ENCODE assay signal across 13 mouse cellular contexts in the genomic region with DNA sequence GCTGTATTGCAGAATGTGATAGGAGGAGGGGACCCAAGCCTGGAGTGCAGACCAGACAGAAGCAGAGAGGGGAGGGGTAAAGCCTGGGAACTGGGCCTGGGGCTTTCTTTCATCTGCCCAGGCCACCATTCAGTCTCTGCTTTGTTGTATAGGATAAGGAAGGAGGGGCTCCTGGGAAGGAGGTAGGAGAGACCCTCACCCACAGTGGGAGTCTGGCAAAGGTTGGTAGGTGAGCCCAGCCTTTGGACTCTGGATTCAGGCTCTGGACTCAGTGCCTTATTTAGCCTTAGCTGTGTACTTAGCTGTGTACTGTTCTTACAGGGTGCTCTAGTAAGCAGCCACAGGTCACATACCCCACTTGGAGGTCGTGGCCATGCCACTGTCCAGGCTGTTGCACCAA. TPM values are rescaled to one million over a fixed set of nuclear protein-coding genes. Genes with fewer than 3 reads are reported as not detected.
DNase-seq lines count a peak whose midpoint lies in the region; ATAC-seq lines count a peak whose summit lies in the region.
"Had no signal": no experiment of that assay in that cellular context is flagged by ENCODE, and none has a peak within 500 bp of the region (broad histone marks: within the 10 kb centered on the region; RNA-seq: fewer than 3 reads in every experiment).

No protein-coding gene starts in this region.

- DNase-seq in kidney, adult 9 months: peak; percentile 63
- peak; percentile 35 for DNase-seq in embryo, embryonic 11 days
- peak; percentile 30 for DNase-seq in hindbrain, embryonic 11.5 days (ENCODE audit: low spot score)
- no peak for DNase-seq in c-Kit-positive CD71-positive TER-119-positive erythroid progenitor cells, embryonic 14.5 days (ENCODE audit: low spot score)
- no peak for DNase-seq in natural killer cell, adult 2 months (ENCODE audit: low spot score in 2 of 2)
- DNase-seq in right cerebral cortex, adult 18-20 months: no peak
- DNase-seq: adrenal gland, adult 2 months; cerebellum, adult 11 months had no signal

- H3K27ac ChIP-seq in kidney, embryonic 16.5 days (ENCODE audit: low read length): no peak overlapping the region
- H3K27ac ChIP-seq in hindbrain, embryonic 11.5 days (ENCODE audit: low read depth, low read length): 0 out of 2 replicates have a peak overlapping the region, but pooled peaks have one; percentile 3
- peak overlapping the region; percentile 66 for H3K27ac ChIP-seq in liver, embryonic 16.5 days (ENCODE audit: low read length)
- H3K27ac ChIP-seq: embryonic facial prominence, embryonic 15.5 days; limb, embryonic 13.5 days had no signal

- peaks cover 39% of the 10 kb centered on the region for H3K4me1 ChIP-seq in kidney, embryonic 16.5 days (ENCODE audit: insufficient read depth, low read length)
- no peaks in the 10 kb centered on the region; the same call in 1 of the 2 replicates for H3K4me1 ChIP-seq in hindbrain, embryonic 11.5 days (replicated peaks; ENCODE audit: control insufficient read depth, insufficient read depth, low read length)
- peaks cover 20% of the 10 kb centered on the region for H3K4me1 ChIP-seq in liver, embryonic 16.5 days (ENCODE audit: control insufficient read depth, low read depth, low read length)

- no peaks in the 10 kb centered on the region for H3K36me3 ChIP-seq in kidney, embryonic 16.5 days (ENCODE audit: insufficient read depth, low read length)
- H3K36me3 ChIP-seq in hindbrain, embryonic 11.5 days (ENCODE audit: control insufficient read depth, insufficient read depth, low read length): no peaks in the 10 kb centered on the region
- no peaks in the 10 kb centered on the region for H3K36me3 ChIP-seq in liver, embryonic 16.5 days (ENCODE audit: control insufficient read depth, insufficient read depth)
- H3K36me3 ChIP-seq: embryonic facial prominence, embryonic 15.5 days; limb, embryonic 13.5 days had no signal

- H3K4me2 ChIP-seq in kidney, embryonic 16.5 days (replicated peaks; ENCODE audit: low read depth, low read length): no peak overlapping the region
- H3K4me2 ChIP-seq in hindbrain, embryonic 11.5 days (replicated peaks; ENCODE audit: low read depth, low read length): no peak overlapping the region
- no peak overlapping the region for H3K4me2 ChIP-seq in liver, embryonic 16.5 days (ENCODE audit: low read depth, low read length)
- H3K4me2 ChIP-seq: embryonic facial prominence, embryonic 15.5 days; limb, embryonic 13.5 days had no signal

- no peak overlapping the region for H3K4me3 ChIP-seq in kidney, embryonic 16.5 days (ENCODE audit: low read length)
- H3K4me3 ChIP-seq in hindbrain, embryonic 11.5 days (ENCODE audit: low read depth, low read length): no peak overlapping the region
- H3K4me3 ChIP-seq in liver, embryonic 16.5 days (ENCODE audit: low read depth, low read length): no peak overlapping the region
- H3K4me3 ChIP-seq: embryonic facial prominence, embryonic 15.5 days; limb, embryonic 13.5 days had no signal

- no peak overlapping the region for H3K9ac ChIP-seq in kidney, embryonic 16.5 days (replicated peaks; ENCODE audit: low read length)
- no peak overlapping the region for H3K9ac ChIP-seq in hindbrain, embryonic 11.5 days (ENCODE audit: low read depth, low read length)
- H3K9ac ChIP-seq in liver, embryonic 16.5 days (ENCODE audit: low read depth, low read length): no peak overlapping the region
- H3K9ac ChIP-seq: embryonic facial prominence, embryonic 15.5 days; limb, embryonic 13.5 days had no signal

- no peaks in the 10 kb centered on the region for H3K9me3 ChIP-seq in kidney, embryonic 16.5 days (ENCODE audit: low read length)
- no peaks in the 10 kb centered on the region for H3K9me3 ChIP-seq in hindbrain, embryonic 11.5 days (ENCODE audit: control insufficient read depth, low read length)
- H3K9me3 ChIP-seq in liver, embryonic 16.5 days (replicated peaks; ENCODE audit: control insufficient read depth, low read length): no peaks in the 10 kb centered on the region
- H3K9me3 ChIP-seq: embryonic facial prominence, embryonic 15.5 days; limb, embryonic 13.5 days had no signal

- H3K27me3 ChIP-seq in kidney, embryonic 16.5 days (ENCODE audit: insufficient read depth, low read length): no peaks in the 10 kb centered on the region
- H3K27me3 ChIP-seq in hindbrain, embryonic 11.5 days (ENCODE audit: control insufficient read depth, insufficient read depth, low read length): no peaks in the 10 kb centered on the region
- H3K27me3 ChIP-seq in liver, embryonic 16.5 days (ENCODE audit: control insufficient read depth, insufficient read depth, low read depth, low read length): no peaks in the 10 kb centered on the region
- H3K27me3 ChIP-seq: embryonic facial prominence, embryonic 15.5 days; limb, embryonic 13.5 days had no signal

- 86% methylated on average over 1 of the region's 1 CpGs for WGBS in kidney, embryonic 16.5 days
- WGBS in hindbrain, embryonic 11.5 days: 61% methylated on average over 1 of the region's 1 CpGs
- 30% methylated on average over 1 of the region's 1 CpGs for WGBS in liver, embryonic 16.5 days (ENCODE audit: insufficient replicate concordance)

- ATAC-seq in kidney, embryonic 16.5 days (ENCODE audit: low FRiP score, low TSS enrichment): no peak
- ATAC-seq in hindbrain, embryonic 11.5 days (ENCODE audit: low FRiP score): peak; percentile 81
- peak; percentile 80 for ATAC-seq in liver, embryonic 16.5 days (ENCODE audit: low read depth)
- ATAC-seq: intestine, embryonic 16.5 days had no signal

RNA-seq across cellular contexts. Expression of gene Hpcal1, which starts 8.8 kb away (rescaled TPM):
- polyA plus RNA-seq in kidney, embryonic 16.5 days (2015; fragmentation: Nextera tagmentation; extraction: Ambion mirVana): 59.3 and 62.0 TPM in 2 replicates
- polyA plus RNA-seq in hindbrain, embryonic 11.5 days (2014; fragmentation: Nextera tagmentation; extraction: Ambion mirVana): 46.3 and 48.0 TPM in 2 replicates
- 22.2 and 23.6 TPM in 2 replicates for polyA plus RNA-seq in liver, embryonic 16.5 days (2015; fragmentation: Nextera tagmentation; extraction: Ambion mirVana)

Comparison
In these comparisons a context has a peak if more than half of its experiments do, and no peak if none do; other contexts are left out.
1. DNase-seq: peak in kidney, adult 9 months (single experiment), embryo, embryonic 11 days (single experiment) and hindbrain, embryonic 11.5 days (single experiment); none in c-Kit-positive CD71-positive TER-119-positive erythroid progenitor cells, embryonic 14.5 days (single experiment), natural killer cell, adult 2 months (0 of 2) and right cerebral cortex, adult 18-20 months (single experiment).